Mouse (Mus musculus): ENCODE measurements around the gene Klhl6.
"Not testable (repeated sequence)": the region's sequence is repeated elsewhere in the genome, so short reads cannot be mapped to it uniquely, and the experiment has no call there.

Gene Klhl6

DNA sequence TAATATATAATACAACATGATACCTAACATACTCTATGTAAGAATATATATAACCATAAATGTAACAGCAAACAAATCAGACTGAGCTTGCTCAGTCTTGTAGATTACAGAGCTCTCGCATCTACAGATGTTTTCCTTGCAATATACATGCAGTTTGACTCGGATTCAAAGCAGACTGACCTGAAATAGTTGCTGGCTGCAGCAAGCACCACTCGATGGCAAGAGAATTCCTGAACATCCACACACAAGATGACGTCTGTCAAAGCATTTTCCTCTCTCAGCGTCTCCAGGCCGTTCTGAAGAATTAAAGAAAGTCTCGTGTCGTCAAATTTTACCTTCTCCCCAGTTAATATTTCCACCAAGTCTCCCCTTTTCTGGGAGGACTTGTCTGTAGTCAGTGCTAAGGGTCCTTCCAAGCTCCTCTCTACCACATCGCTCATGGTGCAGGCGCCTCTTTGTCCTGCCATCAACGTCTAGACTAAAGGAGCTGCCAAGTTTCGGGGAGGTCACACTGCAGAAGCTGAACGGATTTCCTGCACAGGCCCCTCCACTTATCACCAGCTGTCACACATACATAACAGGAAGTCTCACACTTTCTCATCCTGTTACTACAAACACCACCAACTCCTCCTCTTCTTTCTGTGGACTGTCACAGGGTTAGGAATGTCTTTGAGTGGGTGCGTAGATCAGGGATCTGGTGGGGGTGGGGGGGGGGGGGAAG, at the start of gene Klhl6:
Klhl6 (minus strand) TSS at position 501 of the 721 bp plus-strand sequence.
- peak; percentile 2 for DNase-seq (ENCODE audit: low read depth, low spot score)

DNA sequence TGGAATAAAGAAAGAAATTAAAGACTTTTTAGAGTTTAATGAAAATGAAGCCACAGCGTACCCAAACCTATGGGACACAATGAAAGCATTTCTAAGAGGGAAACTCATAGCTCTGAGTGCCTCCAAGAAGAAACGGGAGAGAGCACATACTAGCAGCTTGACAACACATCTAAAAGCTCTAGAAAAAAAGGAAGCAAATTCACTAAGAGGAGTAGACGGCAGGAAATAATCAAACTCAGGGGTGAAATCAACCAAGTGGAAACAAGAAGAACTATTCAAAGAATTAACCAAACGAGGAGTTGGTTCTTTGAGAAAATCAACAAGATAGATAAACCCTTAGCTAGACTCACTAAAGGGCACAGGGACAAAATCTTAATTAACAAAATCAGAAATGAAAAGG, 44.4 kb upstream of the Klhl6 start:
- DNase-seq (ENCODE audit: low read depth, low spot score): not testable (repeated sequence)

DNA sequence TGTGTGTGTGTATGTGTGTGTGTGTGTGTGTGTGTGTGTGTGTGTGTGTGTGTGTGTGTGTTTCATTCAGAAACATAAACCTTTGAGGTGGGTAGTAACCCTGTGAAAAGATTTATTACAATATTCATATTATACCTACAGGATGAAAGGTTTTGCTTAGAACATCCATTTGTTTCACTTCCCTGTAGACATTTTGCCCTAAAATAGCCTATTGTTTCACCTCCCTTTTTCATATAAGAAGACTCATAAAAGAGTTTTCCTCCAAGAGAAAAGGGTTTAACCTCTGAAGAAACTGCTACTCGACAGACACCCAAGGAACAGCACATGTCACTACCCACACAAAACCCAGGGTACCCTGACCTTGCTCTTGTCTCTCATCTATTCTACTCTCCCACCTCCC, 40.0 kb upstream of the Klhl6 start:
- no peak for DNase-seq (ENCODE audit: low read depth, low spot score)

DNA sequence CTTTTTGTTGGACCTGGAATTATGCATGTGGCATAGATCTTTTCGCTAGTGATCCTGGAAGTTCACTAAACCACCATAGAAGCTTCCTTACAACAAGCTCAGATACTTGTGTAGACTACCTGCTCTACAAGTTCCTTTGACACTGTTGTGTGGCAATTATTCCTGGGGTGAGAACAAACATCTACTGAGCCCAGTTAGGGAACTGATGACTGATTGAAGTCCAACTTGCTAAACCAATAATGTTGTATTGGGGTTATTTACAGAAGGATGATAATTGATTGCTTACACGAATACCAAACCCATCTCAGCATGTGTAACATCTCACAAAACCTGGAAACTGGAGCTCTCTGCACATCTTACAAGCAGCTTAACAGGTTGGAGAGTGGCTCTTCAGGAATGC, 39.0 kb upstream of the Klhl6 start:
- DNase-seq (ENCODE audit: low read depth, low spot score): no peak

DNA sequence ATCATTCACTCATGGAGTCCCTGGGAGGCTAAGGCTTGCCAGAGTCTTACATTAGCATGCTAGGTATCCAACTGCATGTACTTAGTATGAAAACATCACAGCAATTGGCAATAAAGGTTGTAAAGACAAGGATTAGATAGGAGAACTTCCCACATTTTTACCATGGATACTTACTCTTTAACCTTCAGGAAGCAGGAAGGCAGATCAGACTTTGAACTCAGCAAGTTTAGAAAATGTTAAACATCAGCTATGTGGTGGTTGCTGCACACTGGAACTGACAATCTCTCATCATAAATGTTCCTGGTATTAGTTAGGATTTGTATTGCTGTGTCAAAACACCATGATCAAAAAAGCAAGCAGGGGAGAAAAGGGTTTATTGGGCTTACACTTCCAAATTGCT, 29.8 kb upstream of the Klhl6 start:
- no peak for DNase-seq (ENCODE audit: low read depth, low spot score)

DNA sequence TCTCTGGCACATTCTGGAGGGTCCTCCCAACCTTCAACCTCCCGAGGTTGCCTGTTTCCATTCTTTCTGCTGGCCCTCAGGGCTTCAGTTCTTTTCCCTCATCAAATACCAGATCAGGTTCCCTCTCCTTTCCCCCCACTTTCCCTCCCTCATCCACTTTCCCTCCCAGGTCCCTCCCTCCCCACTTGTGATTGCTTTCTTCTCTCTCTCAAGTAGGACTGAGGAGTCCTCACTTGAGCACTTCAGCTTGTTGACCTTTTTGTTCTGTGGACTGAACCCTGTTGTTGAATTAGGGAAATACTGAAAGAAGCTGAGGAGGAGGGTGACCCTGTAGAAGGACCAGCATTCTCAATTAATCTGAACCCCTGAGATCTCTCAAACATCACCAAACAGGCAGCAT, 23.2 kb upstream of the Klhl6 start:
- no peak for DNase-seq (ENCODE audit: low read depth, low spot score)

DNA sequence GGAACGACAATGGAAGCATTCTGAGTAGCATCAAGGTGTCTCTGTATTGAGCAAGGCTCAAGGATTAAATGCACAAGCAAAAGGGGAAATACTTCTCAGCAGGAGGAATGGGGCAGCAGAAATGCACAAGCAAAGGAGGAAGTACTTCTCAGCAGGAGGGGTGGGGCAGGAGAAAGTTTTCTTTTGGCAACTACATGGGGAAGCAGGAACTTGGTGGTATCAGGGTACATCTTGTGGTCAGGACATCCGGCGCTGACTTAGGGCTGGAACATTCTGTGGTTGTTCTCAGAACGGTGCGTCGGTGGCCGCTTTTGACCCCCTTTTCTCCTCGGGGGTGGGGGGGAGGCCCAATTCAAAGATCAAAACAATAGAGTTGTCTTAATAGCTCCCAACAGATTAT, 17.4 kb upstream of the Klhl6 start:
- not testable (repeated sequence) for DNase-seq (ENCODE audit: low read depth, low spot score)

DNA sequence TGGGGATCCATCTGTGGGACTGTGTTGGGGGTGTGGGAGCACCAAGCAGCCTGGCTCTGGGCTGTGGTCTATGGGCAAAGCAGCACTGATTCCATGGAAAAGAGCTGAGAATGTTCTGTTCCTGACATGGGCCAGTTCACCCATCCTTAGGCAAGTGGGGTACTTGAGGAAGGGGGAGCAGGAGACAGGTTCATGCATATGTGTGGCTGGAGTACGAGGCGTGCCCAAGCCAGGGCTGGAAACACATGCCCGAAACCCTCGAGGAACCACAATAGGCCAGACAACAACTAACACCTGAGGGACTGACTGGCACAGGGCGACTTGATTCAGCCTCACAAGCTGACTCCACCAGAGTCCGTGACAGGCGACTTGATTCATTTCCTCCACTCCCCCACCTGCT, 14.8 kb upstream of the Klhl6 start:
- no peak for DNase-seq (ENCODE audit: low read depth, low spot score)

DNA sequence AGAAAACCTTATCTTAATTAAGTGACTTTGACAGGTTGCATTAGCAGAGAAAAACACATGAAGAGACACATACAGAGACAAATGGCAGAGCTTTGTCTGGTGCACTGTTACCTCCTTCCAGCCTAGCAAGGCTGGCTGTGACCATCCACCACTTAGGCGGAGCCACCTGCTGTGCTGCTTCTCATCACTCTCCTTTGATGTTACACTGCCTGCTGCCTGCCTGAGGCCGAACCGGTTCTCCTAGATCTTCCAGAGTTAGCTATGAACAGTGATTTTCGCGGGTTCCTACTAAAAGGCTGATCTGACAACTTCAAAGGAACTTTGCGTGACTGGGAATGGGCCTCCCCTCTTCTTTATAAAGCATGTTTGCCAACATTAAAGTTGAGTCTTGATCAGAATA, 14.1 kb upstream of the Klhl6 start:
- DNase-seq (ENCODE audit: low read depth, low spot score): peak; percentile 13

DNA sequence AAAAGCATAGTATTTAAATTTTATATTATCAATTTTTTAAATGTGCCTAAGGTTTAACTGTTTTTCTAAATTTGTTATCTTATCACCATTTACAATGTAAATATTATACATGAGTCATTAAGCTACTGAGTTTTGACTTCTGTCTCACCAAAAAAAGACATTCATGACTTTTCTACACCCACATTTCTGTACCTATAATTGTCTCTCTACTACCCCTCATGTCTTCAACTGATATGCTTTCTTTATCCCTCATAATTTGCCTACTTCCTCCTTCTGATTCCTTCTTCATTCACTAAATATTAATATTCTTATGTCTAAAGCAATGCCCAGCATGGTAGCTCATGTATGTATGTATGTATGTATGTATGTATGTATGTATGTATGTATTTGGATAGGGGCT, 13.0 kb upstream of the Klhl6 start:
- no peak for DNase-seq (ENCODE audit: low read depth, low spot score)

DNA sequence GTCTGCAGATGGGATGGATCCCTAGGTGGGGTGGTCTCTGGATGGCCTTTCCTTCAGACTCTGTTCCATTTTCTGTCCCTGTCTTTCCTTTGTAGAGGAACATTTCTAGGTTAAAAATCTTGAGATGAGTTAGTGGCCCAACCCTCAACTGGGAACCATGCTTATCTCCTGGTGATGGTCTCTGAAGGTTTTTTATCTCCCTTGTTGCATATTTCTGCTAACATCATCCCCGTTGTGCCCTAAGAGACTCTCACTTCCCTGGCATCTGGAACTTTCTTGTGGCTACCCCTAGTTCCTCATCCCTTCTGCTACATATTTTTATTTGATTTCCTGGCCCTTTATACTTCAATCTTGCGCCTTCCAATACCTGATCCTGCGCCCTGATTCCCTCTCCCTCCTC, 10.4 kb upstream of the Klhl6 start:
- DNase-seq (ENCODE audit: low read depth, low spot score): no peak

DNA sequence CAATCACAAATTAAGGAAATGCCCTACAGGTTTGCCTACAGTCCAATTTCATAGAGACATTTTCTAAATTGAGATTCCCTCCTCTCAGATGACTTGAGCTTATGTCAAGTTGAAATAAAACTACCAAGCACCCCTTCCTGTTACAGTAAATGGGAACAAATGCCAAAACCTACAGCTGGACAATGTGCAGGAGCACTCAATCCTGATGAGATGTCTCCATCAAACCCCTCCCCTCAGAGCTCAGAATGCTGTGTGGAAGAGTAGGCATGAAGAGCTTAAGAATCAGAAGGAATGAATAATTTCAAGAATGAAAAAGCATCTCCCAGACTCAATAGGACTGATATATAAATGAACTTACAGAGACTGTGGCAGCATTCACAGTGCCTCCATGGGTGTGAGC, 7.7 kb upstream of the Klhl6 start:
- DNase-seq (ENCODE audit: low read depth, low spot score): no peak

DNA sequence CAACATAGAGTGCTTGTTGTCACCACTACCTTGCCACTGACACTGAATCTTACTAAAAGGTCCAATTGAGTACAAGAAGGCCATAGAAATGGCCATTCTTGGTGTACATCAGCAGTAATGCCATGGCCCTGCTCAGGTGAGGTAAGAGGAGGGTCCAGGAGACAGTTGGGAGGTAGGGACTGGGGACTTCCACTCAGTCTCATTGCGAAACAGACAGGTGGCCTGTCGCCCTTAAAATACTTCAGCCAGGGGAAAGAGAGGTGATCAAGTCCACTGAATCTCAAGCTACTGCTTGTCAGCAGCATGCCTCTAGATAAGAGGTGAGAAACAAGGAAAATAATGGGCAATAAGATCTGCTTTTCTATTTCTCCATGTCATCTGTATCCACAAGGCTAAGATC, 4.8 kb upstream of the Klhl6 start:
- no peak for DNase-seq (ENCODE audit: low read depth, low spot score)

DNA sequence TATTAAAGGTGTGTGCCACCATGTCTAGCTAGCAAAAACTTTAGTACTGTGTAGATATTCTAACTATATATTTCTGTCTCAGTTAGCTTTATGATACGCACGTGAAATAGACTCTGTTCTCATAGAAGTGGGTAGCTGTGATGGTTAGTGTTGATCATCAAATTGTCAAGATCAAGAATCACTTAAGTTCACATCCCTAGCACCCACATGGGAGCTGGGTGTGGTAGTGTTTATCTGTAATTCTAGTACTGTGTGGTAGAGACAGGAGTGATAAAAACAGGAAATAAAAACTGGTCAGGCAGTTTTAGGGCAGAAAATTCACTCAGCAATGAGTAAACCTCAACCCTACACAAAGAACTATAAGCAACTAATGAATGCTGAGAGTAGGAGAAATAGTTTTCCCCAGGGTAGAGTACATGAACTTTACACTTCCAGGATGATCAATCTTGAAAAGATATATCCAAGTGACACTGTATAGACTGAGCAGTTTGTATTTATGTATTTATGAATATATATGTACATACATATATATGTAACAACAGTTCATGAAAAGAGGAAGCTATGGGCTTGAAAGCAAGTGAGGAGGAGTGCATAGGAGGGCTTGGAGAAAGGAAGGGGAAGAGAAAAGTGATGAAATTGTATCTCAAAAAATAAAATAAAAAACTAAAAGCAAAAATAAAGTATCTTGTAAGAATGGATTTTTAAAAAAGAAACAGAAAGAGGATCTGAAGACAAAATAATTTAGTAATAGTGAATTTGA, 2.2 kb upstream of the Klhl6 start:
- no peak for DNase-seq (ENCODE audit: low read depth, low spot score)

DNA sequence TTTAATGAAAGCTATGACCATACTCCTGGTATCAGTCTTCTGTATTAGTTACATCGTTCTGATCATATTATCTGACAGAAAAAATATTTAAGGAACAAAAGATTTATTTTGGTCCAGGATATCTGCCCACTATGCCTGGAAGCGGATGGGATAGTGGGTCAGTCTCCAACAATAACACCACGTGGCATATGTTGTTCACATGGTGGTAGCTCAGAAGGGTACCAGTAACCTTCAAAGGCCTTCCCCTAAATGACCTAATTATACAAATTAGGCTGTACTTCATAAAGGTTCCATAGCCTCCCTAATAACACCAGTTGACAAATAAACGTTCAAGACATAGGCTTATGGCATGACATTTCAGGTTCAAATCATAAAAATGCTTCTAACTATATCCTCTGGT, 722 bp upstream of the Klhl6 start:
- no peak for DNase-seq (ENCODE audit: low read depth, low spot score)

DNA sequence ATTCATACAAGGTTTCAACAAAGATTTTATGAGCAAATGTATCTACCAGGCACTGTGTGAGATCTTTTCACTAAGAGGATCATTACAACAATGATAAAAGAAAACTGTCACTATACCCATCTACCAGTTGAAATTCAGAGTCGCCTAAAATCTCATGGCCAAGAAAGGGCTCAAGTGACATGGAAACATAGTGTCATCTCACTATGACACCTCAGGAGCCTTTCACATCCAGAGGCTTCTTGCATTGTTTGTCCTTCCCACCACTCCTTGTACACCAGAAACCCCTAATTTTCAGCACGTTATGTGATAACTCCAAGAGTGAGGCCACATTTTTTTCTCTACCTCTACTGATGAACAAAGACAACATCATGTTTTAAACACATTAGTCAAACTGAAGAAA, 1.2 kb downstream of the Klhl6 start:
- DNase-seq (ENCODE audit: low read depth, low spot score): no peak

DNA sequence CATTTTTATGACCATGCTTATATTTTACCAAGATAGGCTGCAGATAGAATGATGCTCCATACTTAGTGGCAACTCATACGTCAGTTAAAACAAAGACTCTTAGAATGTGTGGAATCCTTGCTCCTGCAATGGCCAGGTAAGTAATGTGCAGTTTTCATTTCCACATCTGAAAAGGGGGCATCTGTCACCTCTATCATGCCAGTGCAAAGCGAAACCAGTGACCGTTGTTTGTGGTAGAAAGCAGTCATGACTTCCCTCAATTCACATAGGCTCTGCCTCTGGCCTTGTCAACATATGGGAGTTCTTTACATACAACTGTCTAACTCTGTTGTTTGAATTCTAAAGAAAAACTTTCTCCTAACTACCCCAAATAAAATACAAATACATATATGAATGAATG, 1.8 kb downstream of the Klhl6 start:
- DNase-seq (ENCODE audit: low read depth, low spot score): no peak

DNA sequence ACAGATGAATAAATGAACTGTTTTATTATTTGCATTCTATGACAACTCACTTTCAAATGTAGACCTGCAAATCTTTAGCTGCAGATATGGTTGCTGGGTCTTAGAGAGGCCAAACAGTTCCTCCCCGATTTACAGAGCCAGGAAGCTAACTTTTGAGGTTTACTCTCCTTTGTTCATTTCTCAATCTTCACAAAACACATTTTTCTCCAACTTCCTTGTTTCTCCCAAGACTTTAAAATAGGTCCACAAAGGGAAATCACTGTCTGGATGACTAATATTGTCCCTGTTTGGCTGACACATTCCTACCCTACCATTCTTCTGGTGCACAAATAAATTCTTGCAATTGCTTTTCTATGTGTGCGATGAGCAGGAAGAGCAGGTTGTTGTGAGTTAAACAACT, 3.1 kb downstream of the Klhl6 start:
- DNase-seq (ENCODE audit: low read depth, low spot score): no peak

DNA sequence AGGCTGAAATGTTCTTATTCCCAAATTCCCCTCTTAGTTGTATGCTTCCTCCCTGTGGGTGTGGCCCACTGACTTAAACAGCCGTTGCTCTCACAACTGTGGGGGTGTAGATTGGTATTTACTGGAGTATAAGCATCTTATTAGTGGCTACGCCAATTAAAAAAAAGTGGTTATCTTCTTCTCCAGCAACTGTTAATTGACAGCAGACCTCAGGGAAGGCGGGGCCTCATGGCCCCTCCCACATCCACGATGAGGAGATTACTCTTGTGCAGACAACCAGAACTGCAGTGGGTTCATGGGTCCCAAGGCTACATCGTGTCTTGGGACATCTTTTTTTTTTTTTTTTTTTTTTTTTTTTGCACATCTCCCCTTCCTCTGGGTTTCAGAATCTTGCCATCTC, 5.6 kb downstream of the Klhl6 start:
- no peak for DNase-seq (ENCODE audit: low read depth, low spot score)

DNA sequence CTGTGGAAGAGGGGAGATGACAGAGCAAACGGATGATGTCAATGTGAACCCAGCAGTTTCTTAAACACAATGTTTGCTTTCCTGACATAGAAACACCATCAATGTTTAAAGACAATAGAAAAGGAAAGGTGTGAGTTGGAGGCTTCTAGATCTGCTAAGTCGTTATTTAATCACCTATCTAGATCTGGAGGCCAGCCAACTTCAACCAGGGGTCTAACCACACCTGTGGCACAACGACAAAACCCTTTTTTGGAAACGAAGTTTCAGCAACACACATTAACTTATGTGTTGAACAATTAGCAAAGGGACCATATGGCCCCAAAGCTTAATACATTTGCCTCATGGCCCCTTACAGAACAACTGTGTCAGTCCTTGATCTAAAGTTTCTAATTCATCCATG, 6.0 kb downstream of the Klhl6 start:
- DNase-seq (ENCODE audit: low read depth, low spot score): no peak

DNA sequence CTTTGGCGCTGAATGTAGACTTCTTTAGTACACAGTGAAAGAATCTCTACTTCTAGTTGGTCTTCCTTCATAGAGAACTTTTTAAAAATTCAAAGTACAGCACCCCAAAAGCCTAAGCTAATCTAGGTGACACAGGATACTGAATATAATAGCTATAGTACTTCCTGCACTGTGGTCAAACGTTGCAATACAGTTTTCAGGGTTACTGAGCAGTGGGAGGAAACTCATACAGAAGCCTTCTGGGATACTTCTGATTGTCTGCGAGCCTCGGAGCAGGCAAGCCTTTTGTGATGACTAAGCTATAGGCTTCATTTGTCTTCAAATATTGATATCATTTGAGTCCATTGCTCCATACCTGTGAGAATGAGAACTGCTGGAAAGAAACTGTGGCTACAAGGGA, 7.4 kb downstream of the Klhl6 start:
- no peak for DNase-seq (ENCODE audit: low read depth, low spot score)

DNA sequence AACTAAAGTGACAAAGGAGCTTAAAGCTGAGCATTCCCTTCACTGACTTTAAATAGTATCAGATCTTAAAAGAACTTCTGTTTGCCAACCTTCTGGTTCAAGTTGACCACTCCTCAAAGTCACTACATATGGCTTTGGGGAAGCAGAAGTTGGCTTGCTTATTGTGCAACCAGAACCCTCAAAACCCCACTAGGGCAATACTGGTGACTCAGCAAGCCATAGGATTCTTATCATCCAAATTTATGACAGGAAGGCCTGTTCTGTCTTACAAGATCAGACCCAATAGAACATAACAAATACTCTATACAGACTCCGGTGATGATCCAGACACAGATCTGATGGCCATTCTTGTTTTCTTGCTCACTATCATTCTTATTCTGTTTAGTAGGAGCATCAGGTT, 9.4 kb downstream of the Klhl6 start:
- DNase-seq (ENCODE audit: low read depth, low spot score): no peak

DNA sequence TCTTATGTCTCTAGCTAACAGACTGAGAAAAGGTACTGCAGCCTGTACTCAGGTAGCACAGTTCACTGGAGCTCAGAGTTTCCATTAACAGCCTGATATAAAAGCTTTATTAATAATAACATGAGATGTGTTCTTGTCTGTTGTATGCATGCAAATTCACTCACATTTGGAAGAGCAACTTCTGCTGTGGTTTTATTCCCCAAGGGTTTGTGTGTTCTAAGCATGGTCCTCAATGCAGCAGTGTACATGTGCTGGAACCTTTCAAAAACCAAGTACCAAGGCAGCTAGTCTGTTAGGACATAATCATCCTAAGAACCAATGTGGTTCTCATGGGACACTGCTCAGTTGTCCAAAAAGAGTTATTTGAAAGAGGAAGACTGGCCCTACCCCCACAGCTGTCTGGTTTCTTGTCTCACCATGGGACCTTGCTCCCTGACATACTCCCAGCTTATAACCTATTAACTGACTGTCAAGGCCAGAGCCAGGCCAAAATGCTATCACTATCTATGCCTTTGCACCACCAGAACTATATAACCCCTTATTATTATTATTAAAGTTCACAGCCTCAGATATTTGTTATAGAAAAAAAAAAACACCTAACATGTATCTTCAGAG, 10.0 kb downstream of the Klhl6 start:
- no peak for DNase-seq (ENCODE audit: low read depth, low spot score)

Measured in forelimb bud, embryonic 11.5 days (tissue).